ENCODE assay signal across 13 mouse cellular contexts in genomic region chr8:56927166-56927565, GRCm38 (mm10).
"Had no signal": no experiment of that assay in that cellular context is flagged by ENCODE, and none has a peak within 500 bp of the region (broad histone marks: within the 10 kb centered on the region; RNA-seq: fewer than 3 reads in every experiment).

No protein-coding gene starts in this region.

- H3K36me3 ChIP-seq: limb, embryonic 12.5 days; lung, embryonic 15.5 days; midbrain, embryonic 15.5 days; neural tube, embryonic 12.5 days had no signal

- H3K9ac ChIP-seq: limb, embryonic 12.5 days; lung, embryonic 15.5 days; midbrain, embryonic 15.5 days; neural tube, embryonic 12.5 days had no signal

- H3K4me1 ChIP-seq: limb, embryonic 12.5 days; lung, embryonic 15.5 days; megakaryocyte, embryonic 14.5 days; midbrain, embryonic 15.5 days; neural tube, embryonic 12.5 days had no signal

- H3K27me3 ChIP-seq: limb, embryonic 12.5 days; lung, embryonic 15.5 days; megakaryocyte, embryonic 14.5 days; midbrain, embryonic 15.5 days; neural tube, embryonic 12.5 days had no signal

- ATAC-seq: midbrain, embryonic 15.5 days had no signal

- H3K4me3 ChIP-seq: limb, embryonic 12.5 days; lung, embryonic 15.5 days; megakaryocyte, embryonic 14.5 days; midbrain, embryonic 15.5 days; neural tube, embryonic 12.5 days had no signal

- DNase-seq: kidney, adult 18-20 months; kidney, postnatal 25 days; layer of hippocampus, adult 9-11 months; lung, postnatal 14 days; thymus, adult 18-20 months; thymus, postnatal 14 days had no signal

- H3K27ac ChIP-seq: limb, embryonic 12.5 days; lung, embryonic 15.5 days; macrophage; midbrain, embryonic 15.5 days; neural tube, embryonic 12.5 days had no signal

- H3K4me2 ChIP-seq: limb, embryonic 12.5 days; lung, embryonic 15.5 days; midbrain, embryonic 11.5 days; midbrain, embryonic 15.5 days; neural tube, embryonic 12.5 days had no signal

- H3K9me3 ChIP-seq: limb, embryonic 12.5 days; lung, embryonic 15.5 days; midbrain, embryonic 15.5 days; neural tube, embryonic 12.5 days had no signal
